13 mouse cellular contexts compared by ENCODE assay signal in genomic region chr2:166745849-166746248, GRCm38 (mm10). TPM values are rescaled to one million over a fixed set of nuclear protein-coding genes. Genes with fewer than 3 reads are reported as not detected.
A peak's percentile ranks its signal among the peaks of the same experiment; 100 is the strongest.
DNase-seq lines count a peak whose midpoint lies in the region; ATAC-seq and TF ChIP-seq lines count a peak whose summit lies in the region.
"Had no signal": no experiment of that assay in that cellular context is flagged by ENCODE, and none has a peak within 500 bp of the region (broad histone marks: within the 10 kb centered on the region; RNA-seq: fewer than 3 reads in every experiment).

No protein-coding gene starts in this region.

- DNase-seq in heart, postnatal 0 days (ENCODE audit: low spot score) = no peak
- DNase-seq in heart, postnatal 14 days = no peak
- DNase-seq in thymus, postnatal 14 days = peak; percentile 81
- DNase-seq in forebrain, embryonic 11.5 days (ENCODE audit: low spot score) = no peak
- no peak for DNase-seq in frontal cortex, postnatal 25 days (ENCODE audit: low spot score in 2 of 2)
- DNase-seq in adrenal gland, adult 2 months = no peak
- DNase-seq: cerebellum, adult 2 months had no signal

- TF ChIP-seq EP300 in heart, postnatal 0 days (IDR thresholded peaks at IDR 0.05; ENCODE audit: low read depth) = no peak

- TF ChIP-seq CTCF in heart, postnatal 0 days (IDR thresholded peaks at IDR 0.05; ENCODE audit: low read depth) = no peak

- 65% methylated on average over 9 of the region's 9 CpGs for WGBS in heart, postnatal 0 days
- WGBS in forebrain, embryonic 11.5 days = 88% methylated on average over 9 of the region's 9 CpGs

- H3K27ac ChIP-seq in heart, postnatal 0 days (ENCODE audit: low read depth) = no peak overlapping the region
- no peak overlapping the region for H3K27ac ChIP-seq in forebrain, embryonic 11.5 days (ENCODE audit: low read depth, low read length)
- H3K27ac ChIP-seq: embryonic facial prominence, embryonic 15.5 days; midbrain, embryonic 10.5 days; neural tube, embryonic 13.5 days had no signal

- no peaks in the 10 kb centered on the region for H3K36me3 ChIP-seq in heart, postnatal 0 days (replicated peaks; ENCODE audit: control insufficient read depth, insufficient read depth, low read length)
- H3K36me3 ChIP-seq in erythroblast, embryonic 14.5 days (ENCODE audit: control insufficient read depth) = no peaks in the 10 kb centered on the region
- H3K36me3 ChIP-seq in forebrain, embryonic 11.5 days (ENCODE audit: control insufficient read depth, insufficient read depth, low read length) = no peaks in the 10 kb centered on the region
- H3K36me3 ChIP-seq: embryonic facial prominence, embryonic 15.5 days; midbrain, embryonic 10.5 days; neural tube, embryonic 13.5 days had no signal

- intact Hi-C loops in heart, postnatal 14 days (cut with DNase I) = no loop called here

- no peak overlapping the region for H3K9ac ChIP-seq in heart, postnatal 0 days (replicated peaks; ENCODE audit: low read depth, low read length)
- no peak overlapping the region for H3K9ac ChIP-seq in forebrain, embryonic 11.5 days (ENCODE audit: low read length)
- H3K9ac ChIP-seq: embryonic facial prominence, embryonic 15.5 days; neural tube, embryonic 13.5 days had no signal

- no peaks in the 10 kb centered on the region for H3K4me1 ChIP-seq in heart, postnatal 0 days (ENCODE audit: control insufficient read depth, insufficient read depth)
- peaks cover 25% of the 10 kb centered on the region for H3K4me1 ChIP-seq in erythroblast, embryonic 14.5 days (ENCODE audit: control insufficient read depth)
- H3K4me1 ChIP-seq in forebrain, embryonic 11.5 days (replicated peaks; ENCODE audit: control insufficient read depth, insufficient read depth, low read length) = no peaks in the 10 kb centered on the region

- H3K27me3 ChIP-seq in heart, postnatal 0 days (ENCODE audit: control insufficient read depth, insufficient read depth, low read length) = no peaks in the 10 kb centered on the region
- H3K27me3 ChIP-seq in erythroblast, embryonic 14.5 days (ENCODE audit: control insufficient read depth) = no peaks in the 10 kb centered on the region
- H3K27me3 ChIP-seq in forebrain, embryonic 11.5 days (ENCODE audit: control insufficient read depth, insufficient read depth, low read length) = no peaks in the 10 kb centered on the region
- H3K27me3 ChIP-seq: embryonic facial prominence, embryonic 15.5 days; neural tube, embryonic 13.5 days had no signal

- no peaks in the 10 kb centered on the region for H3K9me3 ChIP-seq in heart, postnatal 0 days (replicated peaks; ENCODE audit: control insufficient read depth, low read length)
- no peaks in the 10 kb centered on the region for H3K9me3 ChIP-seq in erythroblast, embryonic 14.5 days (ENCODE audit: control insufficient read depth, low read length)
- no peaks in the 10 kb centered on the region for H3K9me3 ChIP-seq in forebrain, embryonic 11.5 days (ENCODE audit: control insufficient read depth, low read length)
- H3K9me3 ChIP-seq: embryonic facial prominence, embryonic 15.5 days; midbrain, embryonic 10.5 days; neural tube, embryonic 13.5 days had no signal

- no peak overlapping the region for H3K4me2 ChIP-seq in heart, postnatal 0 days (ENCODE audit: low read depth, low read length)
- no peak overlapping the region for H3K4me2 ChIP-seq in forebrain, embryonic 11.5 days (ENCODE audit: low read depth, low read length, severe bottlenecking)
- H3K4me2 ChIP-seq: embryonic facial prominence, embryonic 15.5 days; neural tube, embryonic 13.5 days had no signal

- ATAC-seq in heart, postnatal 0 days (ENCODE audit: insufficient read depth, low read depth) = peak; percentile 8; the same call in 1 of the 2 replicates
- peak; percentile 66 for ATAC-seq in megakaryocyte, adult 5-6 weeks (ENCODE audit: poor library complexity, severe bottlenecking)
- ATAC-seq in forebrain, embryonic 11.5 days (replicated peaks; ENCODE audit: low FRiP score) = no peak
- ATAC-seq: hindbrain, embryonic 16.5 days had no signal

- H3K4me3 ChIP-seq in heart, postnatal 0 days (ENCODE audit: low read depth, low read length) = no peak overlapping the region
- H3K4me3 ChIP-seq in erythroblast, embryonic 14.5 days (replicated peaks) = peak overlapping the region; percentile 39
- no peak overlapping the region for H3K4me3 ChIP-seq in forebrain, embryonic 11.5 days (ENCODE audit: low read depth, low read length)
- H3K4me3 ChIP-seq: embryonic facial prominence, embryonic 15.5 days; midbrain, embryonic 10.5 days; neural tube, embryonic 13.5 days had no signal

RNA-seq across cellular contexts. Expression of gene Prex1, which starts 32.2 kb away (rescaled TPM):
- 6.2 and 12.2 TPM in 2 replicates for total RNA-seq in heart, postnatal 0 days (2014; rRNA removed; ENCODE audit: low replicate concordance)
- 3.7 and 4.0 TPM in 2 replicates for polyA plus RNA-seq in heart, postnatal 0 days (2015; fragmentation: Nextera tagmentation; extraction: Ambion mirVana)
- 10 to 100 TPM; 10.7 to 11.9 TPM for total RNA-seq in heart, postnatal 14 days (2021)
- 4.7 and 5.9 TPM in 2 replicates for polyA plus RNA-seq in erythroblast, embryonic 14.5 days (2012)
- 75.3 and 85.4 TPM in 2 replicates for total RNA-seq in megakaryocyte, adult 5-6 weeks (2015)
- total RNA-seq in megakaryocyte, adult 5-6 weeks (2017) = 61.1 and 73.3 TPM in 2 replicates
- polyA plus RNA-seq in forebrain, embryonic 11.5 days (2014; fragmentation: Nextera tagmentation; extraction: Ambion mirVana) = 22.3 and 29.7 TPM in 2 replicates
- 10 to 100 TPM; 11.2 to 18.2 TPM for total RNA-seq in adrenal gland, adult 2 months (2021)
- 35.4 and 37.9 TPM in 2 replicates for polyA plus RNA-seq in adrenal gland, adult 2 months (2012; rRNA removed)

RNA-seq across cellular contexts. Expression of gene Trp53rkb, which starts 46.5 kb away (rescaled TPM):
- 5.6 and 6.2 TPM in 2 replicates for total RNA-seq in heart, postnatal 0 days (2014; rRNA removed; ENCODE audit: low replicate concordance)
- polyA plus RNA-seq in heart, postnatal 0 days (2015; fragmentation: Nextera tagmentation; extraction: Ambion mirVana) = 3.9 TPM in 2 replicates
- 1 to 10 TPM; 2.8 to 3.1 TPM for total RNA-seq in heart, postnatal 14 days (2021)
- polyA plus RNA-seq in erythroblast, embryonic 14.5 days (2012) = 0.13 and 0.46 TPM in 2 replicates
- total RNA-seq in megakaryocyte, adult 5-6 weeks (2015) = 2.1 and 4.5 TPM in 2 replicates
- 1.5 and 2.0 TPM in 2 replicates for total RNA-seq in megakaryocyte, adult 5-6 weeks (2017)
- 11.4 and 12.0 TPM in 2 replicates for polyA plus RNA-seq in forebrain, embryonic 11.5 days (2014; fragmentation: Nextera tagmentation; extraction: Ambion mirVana)
- 1 to 10 TPM; 3.6 to 3.9 TPM for total RNA-seq in adrenal gland, adult 2 months (2021)
- 2.7 and 4.5 TPM in 2 replicates for polyA plus RNA-seq in adrenal gland, adult 2 months (2012; rRNA removed)

RNA-seq across cellular contexts. Expression of gene Arfgef2, which starts 59.5 kb away (rescaled TPM):
- 15.4 and 15.5 TPM in 2 replicates for total RNA-seq in heart, postnatal 0 days (2014; rRNA removed; ENCODE audit: low replicate concordance)
- 4.2 and 5.2 TPM in 2 replicates for polyA plus RNA-seq in heart, postnatal 0 days (2015; fragmentation: Nextera tagmentation; extraction: Ambion mirVana)
- 10 to 100 TPM; 37.6 to 43.6 TPM for total RNA-seq in heart, postnatal 14 days (2021)
- polyA plus RNA-seq in erythroblast, embryonic 14.5 days (2012) = 0.34 and 0.48 TPM in 2 replicates
- 13.0 and 13.9 TPM in 2 replicates for total RNA-seq in megakaryocyte, adult 5-6 weeks (2015)
- 11.5 and 18.7 TPM in 2 replicates for total RNA-seq in megakaryocyte, adult 5-6 weeks (2017)
- polyA plus RNA-seq in forebrain, embryonic 11.5 days (2014; fragmentation: Nextera tagmentation; extraction: Ambion mirVana) = 5.2 and 6.1 TPM in 2 replicates
- 10 to 100 TPM; 64.3 to 80.6 TPM for total RNA-seq in adrenal gland, adult 2 months (2021)
- 16.8 and 21.8 TPM in 2 replicates for polyA plus RNA-seq in adrenal gland, adult 2 months (2012; rRNA removed)
